Mouse (Mus musculus): ENCODE measurements around the gene Nxf1. TPM values are rescaled to one million over a fixed set of nuclear protein-coding genes. Genes with fewer than 3 reads are reported as not detected.

Nxf1 gene
- polyA plus RNA-seq, 1 experiment from 2014 or later: 198 TPM

GRCm38 (mm10) chr19:8734334-8734733, 22.5 kb upstream of the Nxf1 start:
- ATAC-seq (ENCODE audit: low FRiP score, low TSS enrichment): no peak
- Histone ChIP-seq H3K36me3 (ENCODE audit: control insufficient read depth, insufficient read depth, low read length) (peaks cover 21% of the 10 kb centered on the region), H3K9ac (ENCODE audit: low read depth, low read length) (no peak overlapping the region), H3K27me3 (ENCODE audit: control insufficient read depth, insufficient read depth, low read length) (no peaks in the 10 kb centered on the region), H3K4me3 (ENCODE audit: low read length) (no peak overlapping the region), H3K4me1 (ENCODE audit: control insufficient read depth, insufficient read depth, low read length) (peaks cover 4% of the 10 kb centered on the region; the same call in 1 of the 2 replicates), H3K27ac (ENCODE audit: low read depth, low read length) (no peak overlapping the region), H3K9me3 (ENCODE audit: control insufficient read depth, low read length) (no peaks in the 10 kb centered on the region), H3K4me2 (replicated peaks; ENCODE audit: low read depth, low read length) (no peak overlapping the region)
- 70% methylated on average over 3 of the region's 3 CpGs for WGBS

DNA sequence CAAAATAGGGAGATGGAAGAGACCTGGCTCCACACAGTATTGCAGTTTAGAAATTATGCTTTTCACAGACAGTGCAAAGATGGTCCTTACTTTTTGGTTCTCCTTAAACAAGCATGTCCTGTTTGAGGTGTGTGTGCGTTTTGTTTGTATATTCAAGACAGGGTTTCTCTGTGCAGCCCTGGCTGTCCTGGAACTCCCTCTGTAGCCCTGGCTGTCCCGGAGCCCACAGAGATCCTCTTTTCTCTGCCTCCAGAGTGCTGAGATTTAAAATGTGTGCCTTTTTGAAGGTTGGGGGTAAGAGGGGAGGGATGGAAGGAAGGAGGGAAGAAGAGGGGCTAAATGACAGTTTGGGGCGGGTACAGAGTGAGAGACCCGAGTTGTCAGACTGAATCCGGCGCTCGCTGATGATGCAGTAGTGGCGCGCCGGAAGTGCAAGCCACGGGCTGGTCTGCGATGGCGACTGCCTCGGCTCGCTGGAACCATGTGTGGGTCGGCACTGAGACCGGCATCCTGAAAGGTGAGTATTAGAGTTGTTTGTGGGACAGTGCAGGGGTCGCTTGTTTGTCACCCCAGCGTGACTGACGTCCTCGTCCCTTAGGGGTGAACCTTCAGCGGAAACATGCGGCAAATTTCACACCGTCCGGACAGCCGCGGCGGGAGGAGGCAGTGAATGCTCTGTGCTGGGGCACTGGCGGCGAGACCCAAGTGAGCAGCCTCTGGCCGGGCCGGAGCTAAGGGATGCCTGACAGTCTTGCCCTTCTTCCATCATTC, 21.3 kb upstream of the Nxf1 start, which contains the start of gene Wdr74:
Wdr74 (plus strand) TSS at position 439 of the 771 bp plus-strand sequence.
- Histone ChIP-seq H3K27ac (ENCODE audit: low read depth, low read length) (peak within 1 kb of the TSS; percentile 61), H3K4me3 (ENCODE audit: low read length) (peak within 1 kb of the TSS; percentile 80), H3K4me2 (replicated peaks; ENCODE audit: low read depth, low read length) (peak within 1 kb of the TSS; percentile 77), H3K36me3 (ENCODE audit: control insufficient read depth, insufficient read depth, low read length) (peaks cover 33% of the 10 kb centered on the region), H3K4me1 (ENCODE audit: control insufficient read depth, insufficient read depth, low read length) (peaks cover 7% of the 10 kb centered on the region; the same call in 1 of the 2 replicates), H3K27me3 (ENCODE audit: control insufficient read depth, insufficient read depth, low read length) (no peaks in the 10 kb centered on the region), H3K9ac (ENCODE audit: low read depth, low read length) (peak within 1 kb of the TSS; percentile 84), H3K9me3 (ENCODE audit: control insufficient read depth, low read length) (no peaks in the 10 kb centered on the region)
- under 1% methylated on average over 32 of the region's 32 CpGs for WGBS
- peak; percentile 94 for ATAC-seq (ENCODE audit: low FRiP score, low TSS enrichment)

GRCm38 (mm10) chr19:8736160-8736467, 20.8 kb upstream of the Nxf1 start:
- Histone ChIP-seq H3K9me3 (ENCODE audit: control insufficient read depth, low read length) (no peaks in the 10 kb centered on the region), H3K4me3 (ENCODE audit: low read length) (peak overlapping the region; percentile 80), H3K27me3 (ENCODE audit: control insufficient read depth, insufficient read depth, low read length) (no peaks in the 10 kb centered on the region), H3K9ac (ENCODE audit: low read depth, low read length) (peak overlapping the region; percentile 84), H3K4me2 (replicated peaks; ENCODE audit: low read depth, low read length) (peak overlapping the region; percentile 77), H3K36me3 (ENCODE audit: control insufficient read depth, insufficient read depth, low read length) (peaks cover 35% of the 10 kb centered on the region), H3K27ac (ENCODE audit: low read depth, low read length) (peak overlapping the region; percentile 61), H3K4me1 (ENCODE audit: control insufficient read depth, insufficient read depth, low read length) (peaks cover 7% of the 10 kb centered on the region; the same call in 1 of the 2 replicates)
- ATAC-seq (ENCODE audit: low FRiP score, low TSS enrichment): peak; percentile 43; the same call in 1 of the 2 replicates
- 3% methylated on average over 11 of the region's 11 CpGs for WGBS

DNA sequence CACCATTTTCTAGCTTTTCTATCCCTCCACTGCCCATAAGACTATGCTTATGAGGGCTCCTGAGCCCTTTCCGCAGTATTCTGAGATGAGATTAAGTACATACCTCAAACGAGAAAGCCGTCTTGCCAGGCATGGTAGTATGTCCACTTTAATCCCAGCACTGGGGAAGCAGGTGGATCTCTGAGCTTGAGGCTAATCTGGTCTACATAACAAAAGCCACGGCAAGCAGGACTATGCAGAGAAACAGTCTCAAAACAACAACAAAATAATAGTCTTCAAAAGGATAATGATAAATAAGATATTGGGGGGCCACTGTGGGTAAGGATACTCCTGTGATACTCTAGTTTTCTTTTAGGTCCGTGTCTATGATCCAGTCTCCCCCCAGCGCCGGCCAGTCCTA, 18.0 kb upstream of the Nxf1 start:
- no peak for ATAC-seq (ENCODE audit: low FRiP score, low TSS enrichment)
- H3K4me3 ChIP-seq (ENCODE audit: low read length): no peak overlapping the region
- no peaks in the 10 kb centered on the region for H3K9me3 ChIP-seq (ENCODE audit: control insufficient read depth, low read length)
- peaks cover 48% of the 10 kb centered on the region for H3K36me3 ChIP-seq (ENCODE audit: control insufficient read depth, insufficient read depth, low read length)
- H3K27me3 ChIP-seq (ENCODE audit: control insufficient read depth, insufficient read depth, low read length): no peaks in the 10 kb centered on the region
- no peak overlapping the region for H3K27ac ChIP-seq (ENCODE audit: low read depth, low read length)
- 92% methylated on average over 7 of the region's 7 CpGs for whole genome bisulfite sequencing
- H3K4me2 ChIP-seq (replicated peaks; ENCODE audit: low read depth, low read length): no peak overlapping the region
- peaks cover 17% of the 10 kb centered on the region; the same call in 1 of the 2 replicates for H3K4me1 ChIP-seq (ENCODE audit: control insufficient read depth, insufficient read depth, low read length)
- H3K9ac ChIP-seq (ENCODE audit: low read depth, low read length): no peak overlapping the region

- H3K36me3 ChIP-seq (ENCODE audit: control insufficient read depth, insufficient read depth, low read length): peaks cover 51% of the 10 kb centered on the region
- no peaks in the 10 kb centered on the region for H3K27me3 ChIP-seq (ENCODE audit: control insufficient read depth, insufficient read depth, low read length)
- no peak overlapping the region for H3K4me3 ChIP-seq (ENCODE audit: low read length)
- no peaks in the 10 kb centered on the region for H3K9me3 ChIP-seq (ENCODE audit: control insufficient read depth, low read length)
- no peak overlapping the region for H3K9ac ChIP-seq (ENCODE audit: low read depth, low read length)
- no peak for ATAC-seq (ENCODE audit: low FRiP score, low TSS enrichment)
- no peak overlapping the region for H3K4me2 ChIP-seq (replicated peaks; ENCODE audit: low read depth, low read length)
- H3K27ac ChIP-seq (ENCODE audit: low read depth, low read length): no peak overlapping the region
- WGBS: 94% methylated on average over 6 of the region's 6 CpGs
- peaks cover 17% of the 10 kb centered on the region; the same call in 1 of the 2 replicates for H3K4me1 ChIP-seq (ENCODE audit: control insufficient read depth, insufficient read depth, low read length)
Measured at GRCm38 (mm10) chr19:8739646-8740045, 17.2 kb upstream of the Nxf1 start.

DNA sequence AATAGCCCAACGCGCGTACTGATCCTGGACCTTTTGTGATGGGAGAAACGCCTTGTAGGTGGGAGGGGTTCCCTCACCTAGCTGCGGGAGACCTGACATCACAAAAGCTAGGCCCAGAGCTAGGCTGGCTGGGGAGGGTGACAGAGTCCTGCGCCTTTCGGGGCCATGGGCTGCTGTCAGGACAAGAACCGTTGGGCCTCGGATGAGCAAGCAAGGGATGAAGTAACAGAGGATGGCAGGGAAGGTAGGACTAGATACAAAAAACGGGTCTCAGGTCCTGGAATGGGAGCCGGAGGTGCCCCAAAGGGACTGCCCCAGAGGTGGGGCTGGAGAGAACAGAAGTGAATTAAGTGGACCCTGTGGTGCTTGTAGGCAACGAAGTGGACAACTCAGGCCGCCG, 16.3 kb upstream of the Nxf1 start, which contains the start of gene 1700092M07Rik:
1700092M07Rik (plus strand) TSS at position 116 of the 400 bp plus-strand sequence.
- Histone ChIP-seq H3K27me3 (ENCODE audit: control insufficient read depth, insufficient read depth, low read length) (no peaks in the 10 kb centered on the region), H3K9me3 (ENCODE audit: control insufficient read depth, low read length) (no peaks in the 10 kb centered on the region), H3K27ac (ENCODE audit: low read depth, low read length) (peak within 1 kb of the TSS; percentile 98), H3K4me1 (ENCODE audit: control insufficient read depth, insufficient read depth, low read length) (peaks cover 17% of the 10 kb centered on the region; the same call in 1 of the 2 replicates), H3K4me2 (replicated peaks; ENCODE audit: low read depth, low read length) (peak within 1 kb of the TSS; percentile 38), H3K36me3 (ENCODE audit: control insufficient read depth, insufficient read depth, low read length) (peaks cover 61% of the 10 kb centered on the region), H3K4me3 (ENCODE audit: low read length) (peak within 1 kb of the TSS; percentile 76), H3K9ac (ENCODE audit: low read depth, low read length) (peak within 1 kb of the TSS; percentile 93)
- 61% methylated on average over 14 of the region's 14 CpGs for WGBS
- 0 out of 2 replicates have a peak, but pooled peaks have one; percentile 0 for ATAC-seq (ENCODE audit: low FRiP score, low TSS enrichment)

- peaks cover 68% of the 10 kb centered on the region for H3K36me3 ChIP-seq (ENCODE audit: control insufficient read depth, insufficient read depth, low read length)
- peak within 1 kb of the TSS; percentile 76 for H3K4me3 ChIP-seq (ENCODE audit: low read length)
- H3K9me3 ChIP-seq (ENCODE audit: control insufficient read depth, low read length): no peaks in the 10 kb centered on the region
- WGBS: under 1% methylated on average over 36 of the region's 36 CpGs
- peak within 1 kb of the TSS; percentile 98 for H3K27ac ChIP-seq (ENCODE audit: low read depth, low read length)
- peak within 1 kb of the TSS; percentile 93 for H3K9ac ChIP-seq (ENCODE audit: low read depth, low read length)
- no peaks in the 10 kb centered on the region for H3K27me3 ChIP-seq (ENCODE audit: control insufficient read depth, insufficient read depth, low read length)
- H3K4me1 ChIP-seq (ENCODE audit: control insufficient read depth, insufficient read depth, low read length): peaks cover 17% of the 10 kb centered on the region; the same call in 1 of the 2 replicates
- peak; percentile 98 for ATAC-seq (ENCODE audit: low FRiP score, low TSS enrichment)
- H3K4me2 ChIP-seq (replicated peaks; ENCODE audit: low read depth, low read length): peak within 1 kb of the TSS; percentile 94
Measured at GRCm38 (mm10) chr19:8741243-8741869, 15.5 kb upstream of the Nxf1 start, which contains the start of gene Stx5a. Stx5a (plus strand) TSS chr19:8741413.

DNA sequence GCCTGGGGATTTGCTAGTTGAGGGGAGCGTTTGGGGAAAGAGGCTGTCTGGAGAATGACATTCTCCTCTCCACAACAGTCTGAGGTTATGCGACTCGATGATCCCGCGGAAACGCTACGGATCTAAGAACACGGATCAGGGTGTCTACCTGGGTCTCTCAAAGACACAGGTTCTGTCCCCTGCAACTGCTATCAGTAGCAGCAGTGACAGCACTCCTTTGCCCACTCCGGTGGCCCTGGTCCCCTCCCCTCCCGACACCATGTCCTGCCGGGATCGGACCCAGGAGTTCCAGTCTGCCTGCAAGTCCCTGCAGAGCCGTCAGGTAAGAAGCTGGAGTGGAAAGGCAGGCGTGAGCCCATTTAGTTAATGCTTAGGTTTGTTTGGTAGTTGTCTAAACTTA, 14.7 kb upstream of the Nxf1 start:
- H3K4me2 ChIP-seq (replicated peaks; ENCODE audit: low read depth, low read length): peak overlapping the region; percentile 94
- H3K36me3 ChIP-seq (ENCODE audit: control insufficient read depth, insufficient read depth, low read length): peaks cover 77% of the 10 kb centered on the region
- peak overlapping the region; percentile 76 for H3K4me3 ChIP-seq (ENCODE audit: low read length)
- peak overlapping the region; percentile 98 for H3K27ac ChIP-seq (ENCODE audit: low read depth, low read length)
- ATAC-seq (ENCODE audit: low FRiP score, low TSS enrichment): no peak
- H3K27me3 ChIP-seq (ENCODE audit: control insufficient read depth, insufficient read depth, low read length): no peaks in the 10 kb centered on the region
- 16% methylated on average over 14 of the region's 14 CpGs for whole genome bisulfite sequencing
- H3K9me3 ChIP-seq (ENCODE audit: control insufficient read depth, low read length): no peaks in the 10 kb centered on the region
- H3K4me1 ChIP-seq (ENCODE audit: control insufficient read depth, insufficient read depth, low read length): peaks cover 14% of the 10 kb centered on the region; the same call in 1 of the 2 replicates
- H3K9ac ChIP-seq (ENCODE audit: low read depth, low read length): peak overlapping the region; percentile 93

DNA sequence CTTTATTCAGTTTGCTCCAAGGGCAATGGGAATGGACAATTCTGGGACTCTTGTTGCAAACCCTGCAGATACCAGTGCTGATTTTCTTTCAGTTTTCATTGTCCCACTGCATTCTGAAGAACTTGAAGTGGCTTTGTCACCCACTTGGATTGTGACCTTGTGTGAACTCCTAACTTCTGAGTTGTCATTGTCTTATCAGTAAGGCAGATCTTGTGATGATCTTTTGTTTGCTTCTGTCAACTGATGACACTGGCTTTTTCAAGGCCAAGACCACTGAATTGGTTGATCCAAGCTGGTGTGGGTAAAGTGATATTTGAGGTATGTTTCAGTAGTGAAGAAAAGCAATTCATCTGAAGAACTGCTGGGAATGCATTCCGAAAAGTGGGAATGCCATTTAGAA, 11.5 kb upstream of the Nxf1 start:
- Histone ChIP-seq H3K9me3 (ENCODE audit: control insufficient read depth, low read length) (no peaks in the 10 kb centered on the region), H3K36me3 (ENCODE audit: control insufficient read depth, insufficient read depth, low read length) (peaks cover 77% of the 10 kb centered on the region), H3K27ac (ENCODE audit: low read depth, low read length) (no peak overlapping the region), H3K27me3 (ENCODE audit: control insufficient read depth, insufficient read depth, low read length) (no peaks in the 10 kb centered on the region), H3K4me1 (ENCODE audit: control insufficient read depth, insufficient read depth, low read length) (peaks cover 11% of the 10 kb centered on the region; the same call in 1 of the 2 replicates), H3K4me2 (replicated peaks; ENCODE audit: low read depth, low read length) (no peak overlapping the region), H3K9ac (ENCODE audit: low read depth, low read length) (no peak overlapping the region), H3K4me3 (ENCODE audit: low read length) (no peak overlapping the region)
- ATAC-seq (ENCODE audit: low FRiP score, low TSS enrichment): no peak
- 90% methylated on average over 1 of the region's 1 CpGs for WGBS

Measured in kidney, embryonic 14.5 days (tissue).